Mouse (Mus musculus) heart, adult 9 months (tissue): ENCODE measurements around the gene Dnaic2.

Experiments
- DNase-seq, 2 experiments: peaks; one replicate each; pipeline ENCODE4 v3.0.0; 2022; ENCODE audit warnings: low spot score in 2 of 2

Gene Dnaic2

GRCm38 (mm10) chr11:114702311-114702995 is 24.8 kb upstream of the Dnaic2 start:
- no peak for DNase-seq

GRCm38 (mm10) chr11:114702996-114703361 is 24.2 kb upstream of the Dnaic2 start:
- DNase-seq, result no peak

- DNase-seq, result no peak
These were observed 22.9 kb upstream of the Dnaic2 start for GRCm38 (mm10) chr11:114704071-114704913.

- no peak for DNase-seq
These were observed 20.9 kb upstream of the Dnaic2 start for GRCm38 (mm10) chr11:114706358-114706757.

GRCm38 (mm10) chr11:114711393-114711792 is 15.8 kb upstream of the Dnaic2 start:
- DNase-seq, result no peak

- DNase-seq, result no peak
These were observed 15.3 kb upstream of the Dnaic2 start for GRCm38 (mm10) chr11:114711861-114712260.

- DNase-seq, result no peak
These were observed 12.7 kb upstream of the Dnaic2 start for GRCm38 (mm10) chr11:114714526-114714925.

GRCm38 (mm10) chr11:114715531-114715930 is 11.7 kb upstream of the Dnaic2 start:
- peak; percentile 61 to 63 for DNase-seq

GRCm38 (mm10) chr11:114720535-114720934 is 6.7 kb upstream of the Dnaic2 start:
- DNase-seq, result no peak

- DNase-seq, result no peak
These were observed 4.8 kb upstream of the Dnaic2 start for GRCm38 (mm10) chr11:114722438-114722837.

- no peak for DNase-seq
These were observed 4.2 kb upstream of the Dnaic2 start for GRCm38 (mm10) chr11:114723030-114723429.

GRCm38 (mm10) chr11:114724787-114725590 is 2.2 kb upstream of the Dnaic2 start:
- DNase-seq, result peak; percentile 54 to 67

GRCm38 (mm10) chr11:114727826-114728186 is 598 bp downstream of the Dnaic2 start:
- DNase-seq, result no peak

GRCm38 (mm10) chr11:114728333-114728732 is 1.1 kb downstream of the Dnaic2 start:
- no peak for DNase-seq

GRCm38 (mm10) chr11:114729832-114730363 is 2.7 kb downstream of the Dnaic2 start:
- DNase-seq, result no peak

GRCm38 (mm10) chr11:114731711-114732110 is 4.5 kb downstream of the Dnaic2 start:
- DNase-seq, result no peak

GRCm38 (mm10) chr11:114732890-114733289 is 5.7 kb downstream of the Dnaic2 start:
- DNase-seq, result no peak

- DNase-seq, result no peak
These were observed 8.9 kb downstream of the Dnaic2 start for GRCm38 (mm10) chr11:114736111-114736510.

GRCm38 (mm10) chr11:114736913-114737624 is 9.9 kb downstream of the Dnaic2 start:
- peak in 1 of 2 experiments; percentile 49 for DNase-seq

- DNase-seq, result no peak
These were observed 13.4 kb downstream of the Dnaic2 start for GRCm38 (mm10) chr11:114740598-114740997.

- DNase-seq, result no peak
These were observed 14.2 kb downstream of the Dnaic2 start for GRCm38 (mm10) chr11:114741451-114741850.
